Mouse (Mus musculus): ENCODE results near the gene Abca3.

The Abca3 gene

DNA sequence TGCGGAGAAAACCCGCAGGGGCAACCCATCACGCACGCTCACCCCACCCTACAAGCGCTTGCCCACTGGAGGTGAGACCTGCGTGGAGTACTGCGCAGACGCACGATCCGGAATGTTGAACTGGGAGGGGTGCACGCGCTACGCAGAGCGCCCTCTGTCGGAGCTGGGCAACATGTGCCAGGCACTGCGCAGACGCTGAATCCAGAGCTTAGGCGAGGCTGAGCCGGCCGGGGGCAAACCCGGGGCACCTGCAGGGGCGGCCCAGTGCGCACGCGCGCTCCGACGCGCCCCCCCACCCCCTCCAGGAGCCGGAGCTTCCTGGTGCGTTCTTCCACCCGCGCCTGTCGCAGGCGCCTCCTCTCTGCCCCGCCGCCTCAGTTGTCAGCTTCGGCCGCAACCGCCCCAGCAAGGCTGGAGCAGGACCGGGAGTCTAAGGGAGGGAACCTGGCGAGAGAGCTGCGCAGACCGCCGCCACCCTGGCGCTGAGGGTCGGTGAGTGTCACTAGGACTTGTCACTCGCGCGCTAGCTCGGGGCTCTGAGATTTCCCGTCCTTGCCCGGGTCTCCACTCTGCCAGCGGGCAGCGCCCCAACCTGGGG, at the start of gene Abca3:
TSS of gene Abca3 (plus strand) at position 191 of the 598 bp plus-strand sequence.
- DNase-seq, result peak; percentile 98

DNA sequence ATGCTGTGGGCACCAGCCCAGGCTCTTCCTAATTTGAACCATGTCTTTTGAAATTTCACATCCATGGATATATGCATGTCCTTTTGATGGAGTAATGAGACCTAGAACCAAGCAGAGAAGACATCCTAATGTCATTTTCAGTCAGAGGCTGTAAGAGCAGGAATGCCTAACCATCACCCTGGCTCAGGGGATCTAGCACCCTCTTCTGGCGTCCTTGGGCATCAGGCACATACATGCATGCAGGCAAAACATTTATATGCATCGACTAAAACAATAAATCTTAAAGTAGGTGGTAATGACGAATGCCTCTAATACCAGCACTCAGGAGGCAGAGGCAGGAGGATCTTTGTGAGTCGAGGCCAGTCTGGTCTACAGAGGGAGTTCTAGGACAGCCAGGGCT, 44.2 kb upstream of the Abca3 start:
- DNase-seq, result no peak

DNA sequence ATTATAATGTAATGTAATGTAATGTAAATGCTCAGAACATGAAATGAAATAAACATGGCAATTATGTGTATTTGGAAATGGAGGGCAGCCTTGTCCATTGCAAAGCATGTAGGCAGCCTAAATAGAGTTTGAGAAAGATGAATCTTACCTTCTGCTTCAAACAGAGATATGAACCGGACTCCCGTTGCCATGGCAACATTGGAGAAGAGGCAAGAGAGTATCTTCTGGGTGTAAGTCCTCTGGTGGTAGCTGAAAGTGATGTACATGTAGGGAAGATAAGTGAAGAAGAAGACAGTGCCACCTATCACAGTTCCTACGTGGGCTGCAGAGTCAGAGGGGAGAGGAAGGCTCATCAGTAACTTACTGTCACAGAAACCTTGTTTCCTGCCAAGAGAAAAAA, 30.9 kb upstream of the Abca3 start:
- DNase-seq, result peak; percentile 6

DNA sequence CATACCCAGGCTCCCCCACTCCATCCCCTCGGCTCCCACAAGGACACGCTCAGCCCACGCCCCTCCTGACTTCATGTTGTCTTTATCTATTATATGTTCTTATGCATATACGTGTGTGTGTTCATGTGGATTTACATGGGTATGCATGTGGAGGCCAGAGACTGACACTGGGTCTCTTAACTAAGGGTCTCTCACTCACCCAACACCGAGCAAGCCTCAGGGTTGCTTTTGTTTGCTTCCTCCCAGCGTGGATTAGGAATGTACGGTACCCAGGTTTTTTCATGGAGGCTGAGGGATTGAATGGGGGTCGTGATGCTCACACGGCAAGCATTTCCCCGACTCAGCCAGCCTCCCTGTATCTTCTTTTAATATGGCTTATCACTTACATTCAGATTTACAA, 26.7 kb upstream of the Abca3 start:
- DNase-seq, result no peak

DNA sequence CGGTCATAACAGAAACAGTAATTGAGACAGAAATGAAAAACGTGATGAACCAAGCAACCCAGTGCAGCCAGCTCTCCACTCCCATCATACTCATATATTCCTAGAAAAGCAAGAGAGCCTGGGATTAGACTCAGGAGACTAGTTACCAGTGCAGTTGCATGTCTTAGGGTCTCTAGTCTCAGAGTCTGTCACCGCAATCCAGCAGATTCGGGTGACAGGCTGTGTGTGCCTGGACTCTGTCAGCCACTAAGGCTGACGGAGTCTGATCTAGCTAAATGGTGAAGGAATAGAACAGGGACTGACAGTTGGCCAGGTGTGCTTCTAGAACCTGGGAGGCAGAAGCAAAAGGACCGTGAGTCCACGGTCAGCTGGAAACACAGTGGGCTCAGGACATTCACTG, 24.1 kb upstream of the Abca3 start:
- no peak for DNase-seq

DNA sequence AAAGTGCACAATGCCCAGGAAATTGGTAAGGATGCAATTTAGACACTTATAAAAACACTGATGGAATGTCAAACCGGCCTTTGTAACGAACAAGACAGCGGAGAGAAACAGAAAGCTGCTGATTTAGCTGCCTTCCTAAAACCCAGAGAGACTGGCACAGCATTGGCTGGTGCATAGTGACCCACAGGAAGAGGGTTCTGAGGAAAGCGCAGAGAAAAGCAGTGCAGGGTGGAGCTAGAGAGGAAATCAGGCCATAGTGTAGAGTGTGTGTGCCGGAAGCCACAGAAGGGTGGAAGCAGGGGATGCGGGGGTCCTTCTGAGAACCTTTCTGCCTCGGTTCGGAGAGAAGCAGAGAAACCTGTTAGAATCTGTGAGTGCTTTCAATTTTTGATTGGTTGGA, 7.1 kb upstream of the Abca3 start:
- no peak for DNase-seq

DNA sequence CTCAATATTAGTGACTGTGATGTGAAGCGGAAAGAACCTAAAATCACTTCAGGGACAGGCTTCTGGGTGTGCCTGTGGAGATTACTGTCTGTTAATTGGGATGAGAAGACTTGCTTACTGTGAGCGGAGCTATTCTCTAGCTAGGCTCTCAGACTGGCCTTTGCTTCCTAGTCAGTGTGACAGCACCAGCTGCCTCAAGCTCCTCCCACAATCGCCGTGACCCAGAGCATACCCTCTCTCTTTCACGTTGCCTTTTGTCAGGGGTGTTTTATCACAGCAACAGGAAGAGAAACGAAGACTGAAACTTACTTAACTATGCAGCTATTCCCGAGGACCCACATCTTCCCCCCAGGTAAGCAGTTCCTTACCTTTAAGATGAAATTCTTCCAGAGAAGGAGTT, 4.9 kb upstream of the Abca3 start:
- no peak for DNase-seq

DNA sequence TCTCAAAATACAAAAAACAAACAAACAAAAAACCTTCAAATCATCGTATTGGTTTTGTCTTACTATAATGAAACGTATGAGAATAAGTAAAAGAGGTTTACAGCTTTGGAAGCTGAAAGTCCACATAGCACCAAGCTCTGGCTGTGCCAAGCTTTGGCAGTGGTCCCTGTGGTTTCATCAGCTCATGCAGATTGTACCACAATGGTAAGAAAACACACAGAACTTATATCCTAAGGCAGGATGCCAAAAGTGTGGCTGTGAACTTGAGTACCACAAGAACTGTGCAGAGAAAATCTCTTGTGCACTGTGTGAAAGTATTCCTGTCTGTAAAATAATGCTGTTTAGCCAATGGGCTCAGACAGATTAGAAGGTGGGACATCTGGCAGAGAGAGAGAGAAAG, 2.6 kb upstream of the Abca3 start:
- no peak for DNase-seq

DNA sequence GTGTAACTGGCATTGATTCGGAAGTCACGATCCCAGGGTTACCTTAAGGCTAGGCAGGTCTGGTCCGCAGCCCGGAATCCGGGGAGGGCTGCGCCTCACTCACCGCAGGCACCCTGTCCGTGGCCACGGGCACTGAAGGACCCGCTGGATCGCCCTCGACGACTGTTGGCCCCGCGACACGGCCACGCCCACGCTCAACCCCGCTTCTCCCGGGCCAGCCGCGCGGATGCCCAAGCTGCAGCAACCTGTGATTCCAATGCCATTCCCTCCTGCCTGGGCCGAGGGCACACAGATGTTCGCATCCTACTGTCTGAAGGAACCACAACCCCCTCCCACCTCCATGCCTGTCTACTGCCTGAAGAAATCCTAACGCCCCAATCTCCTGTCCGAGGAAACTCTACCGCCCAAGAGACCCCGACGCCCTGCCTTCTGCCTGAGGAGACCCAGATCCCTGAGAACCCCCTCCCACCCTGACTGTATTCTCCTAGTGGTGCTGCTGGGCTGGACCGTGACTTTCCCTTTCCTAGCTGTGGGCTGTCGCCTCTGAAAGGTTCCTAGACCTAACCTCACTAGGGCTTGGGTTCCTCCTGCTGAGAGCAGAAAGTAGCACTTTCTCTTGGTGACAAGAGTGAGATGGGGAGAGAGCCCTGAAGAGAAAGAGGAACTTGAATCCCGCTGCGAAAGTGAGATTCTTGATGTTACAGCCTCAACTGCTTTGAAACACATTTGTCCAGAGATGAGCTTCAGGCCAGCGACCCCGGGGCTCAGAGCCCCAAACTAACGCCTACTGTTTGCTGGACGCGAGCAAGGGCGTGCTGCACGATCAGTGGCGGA, 607 bp upstream of the Abca3 start, which contains the start of gene Abca17:
TSS of gene Abca17 (minus strand) at position 143 of the 834 bp plus-strand sequence.
- no peak for DNase-seq

DNA sequence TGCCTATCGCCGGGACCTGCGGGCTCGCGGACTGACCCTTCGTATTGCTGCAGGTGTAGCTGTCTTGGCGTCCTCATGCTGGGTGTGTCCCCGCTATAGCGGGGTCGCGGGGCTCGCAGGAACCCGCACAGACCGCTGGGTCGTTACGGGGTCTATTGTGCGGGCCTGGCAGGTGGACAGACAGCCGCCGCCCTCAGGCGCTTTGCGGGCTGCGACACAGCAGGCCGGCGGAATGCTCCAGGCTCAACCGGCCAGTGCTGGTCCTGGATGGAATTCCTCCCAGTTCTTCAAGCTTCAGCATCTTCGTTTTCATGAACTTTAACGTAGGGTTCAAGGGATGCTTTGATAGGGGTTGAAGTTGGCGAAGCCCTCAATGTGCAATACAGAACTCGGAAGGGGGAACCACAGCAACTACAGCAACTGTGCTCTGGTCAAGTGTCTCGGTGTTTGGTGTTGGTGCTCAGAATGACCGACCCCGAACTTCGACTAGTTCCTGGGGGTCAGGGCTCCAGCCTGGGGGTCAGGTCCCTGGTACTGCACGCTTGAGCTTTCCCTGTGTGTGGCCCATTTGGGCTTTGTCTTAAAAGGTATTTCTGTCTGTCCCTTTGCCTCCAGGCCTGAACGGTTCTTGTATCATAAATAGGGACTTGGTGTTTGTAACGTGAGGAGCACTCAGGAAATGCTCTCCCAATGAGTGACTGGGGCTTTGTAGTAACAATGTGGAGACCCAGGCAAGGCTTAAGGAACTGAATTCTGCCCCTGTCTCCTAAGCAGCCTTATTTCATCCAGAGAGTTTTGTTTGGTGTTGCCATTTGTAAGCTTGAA, 832 bp downstream of the Abca3 start:
- DNase-seq, result peak; percentile 9

DNA sequence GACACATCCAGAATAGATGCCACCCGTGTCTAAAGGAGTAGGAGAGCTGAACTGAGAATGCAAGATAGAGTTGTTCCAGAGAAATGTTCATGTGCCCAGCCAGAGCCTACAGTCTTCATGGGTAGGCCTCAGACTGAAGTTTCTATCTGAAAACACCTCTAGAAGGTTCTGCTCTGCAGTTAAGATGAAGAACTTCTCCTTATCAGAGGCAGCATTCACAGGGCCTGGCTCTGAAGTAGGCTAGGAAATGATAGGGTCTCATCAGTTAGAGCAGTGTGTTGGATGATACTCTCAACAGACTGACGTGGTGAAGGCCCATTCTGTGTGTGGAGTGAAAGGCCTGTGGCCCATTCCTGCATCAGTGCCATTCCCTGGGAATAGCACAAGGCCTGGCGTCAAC, 2.2 kb downstream of the Abca3 start:
- DNase-seq, result no peak

DNA sequence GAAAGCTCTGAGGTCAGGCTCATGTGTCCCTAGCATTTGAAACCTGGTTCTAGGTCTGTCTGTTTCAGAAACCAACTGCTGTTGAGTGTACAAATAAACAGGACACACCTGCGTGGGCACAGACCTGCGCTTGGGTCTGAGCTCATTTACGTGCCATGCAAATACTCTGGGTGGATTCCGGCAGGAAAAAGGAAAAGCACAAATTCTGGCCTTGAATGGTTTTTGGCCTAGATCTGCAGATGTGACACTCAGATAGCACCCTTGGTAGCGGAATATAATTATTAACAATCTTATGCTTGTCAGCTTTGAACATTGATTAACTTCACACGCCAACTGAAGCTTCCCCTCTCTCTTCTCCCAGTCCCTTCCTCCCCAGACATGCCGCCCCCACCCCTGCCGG, 3.5 kb downstream of the Abca3 start:
- no peak for DNase-seq

DNA sequence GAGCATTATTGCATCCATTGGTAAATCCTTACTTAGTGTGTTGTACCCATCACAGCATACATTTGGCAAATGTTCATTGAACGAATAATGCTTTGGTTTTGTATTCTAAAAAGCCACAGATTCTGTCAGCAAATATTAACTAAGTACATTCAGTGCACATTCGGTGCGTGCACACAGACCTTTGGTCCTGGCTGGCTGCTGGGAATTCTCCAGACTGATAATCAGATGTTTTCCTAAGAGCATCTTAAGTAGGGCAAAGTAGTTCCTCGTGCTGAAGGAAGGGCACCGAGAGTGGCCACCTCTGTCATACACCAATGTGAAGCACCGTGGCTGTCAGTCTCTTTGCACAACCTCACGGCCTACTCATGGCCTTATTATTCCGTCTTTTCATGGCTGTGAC, 7.3 kb downstream of the Abca3 start:
- DNase-seq, result no peak

DNA sequence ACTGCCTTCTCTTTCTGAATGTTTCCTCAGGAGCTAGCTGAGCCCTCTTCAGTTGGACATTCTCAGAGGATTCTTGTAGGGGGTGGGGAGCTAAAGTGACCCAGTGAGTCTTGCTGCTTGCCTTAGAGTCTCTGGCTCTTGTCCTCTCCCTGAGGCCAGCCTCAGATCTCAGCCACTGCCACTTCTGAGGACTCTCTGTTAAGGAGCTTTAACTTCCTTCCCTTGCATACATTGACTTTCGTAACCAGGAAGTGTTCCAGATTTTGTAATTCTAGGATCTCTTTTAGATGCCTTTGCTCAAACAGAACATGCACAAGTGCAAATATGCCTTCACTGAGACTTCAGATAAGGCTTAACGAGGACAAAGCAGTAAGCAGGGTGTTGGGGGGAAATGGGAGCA, 8.2 kb downstream of the Abca3 start:
- no peak for DNase-seq

DNA sequence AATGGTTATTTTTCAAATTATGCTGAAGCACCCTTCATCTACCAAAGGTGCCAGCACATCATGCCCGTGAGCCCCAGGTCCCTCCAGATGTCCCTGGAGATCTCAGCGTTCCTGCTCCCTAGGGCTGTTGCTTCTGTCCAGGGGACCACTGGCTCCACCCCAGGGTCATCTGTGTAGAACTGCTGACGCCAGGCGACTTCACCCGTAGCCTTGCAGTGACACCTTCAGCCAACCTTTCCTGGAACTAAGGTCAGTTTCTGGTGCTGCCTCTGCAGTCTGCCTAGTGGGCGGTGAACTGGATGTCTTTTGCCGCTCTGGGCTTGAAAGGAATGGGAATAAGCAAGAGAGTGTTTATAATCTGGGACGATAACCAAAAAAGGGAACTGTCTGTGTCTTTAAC, 9.1 kb downstream of the Abca3 start:
- DNase-seq, result no peak

DNA sequence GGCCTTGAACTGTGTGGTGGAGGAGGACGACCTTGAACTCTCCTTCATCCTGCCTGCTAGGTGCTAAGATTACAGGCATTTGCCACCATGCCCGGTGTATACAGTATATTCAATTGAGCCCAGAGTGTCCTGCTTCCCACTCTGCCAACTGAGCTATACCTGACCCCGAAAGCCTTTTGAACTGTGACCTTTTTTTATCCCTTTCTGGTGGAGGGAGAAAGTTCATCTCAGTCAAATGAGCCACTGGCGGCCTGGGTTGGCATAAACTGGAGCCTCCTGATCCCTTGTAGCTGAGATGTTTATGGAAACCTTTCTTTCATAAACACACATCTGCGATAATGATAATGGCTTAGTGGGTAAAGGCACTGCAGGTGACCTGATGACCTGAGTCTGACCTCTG, 9.5 kb downstream of the Abca3 start:
- no peak for DNase-seq

DNA sequence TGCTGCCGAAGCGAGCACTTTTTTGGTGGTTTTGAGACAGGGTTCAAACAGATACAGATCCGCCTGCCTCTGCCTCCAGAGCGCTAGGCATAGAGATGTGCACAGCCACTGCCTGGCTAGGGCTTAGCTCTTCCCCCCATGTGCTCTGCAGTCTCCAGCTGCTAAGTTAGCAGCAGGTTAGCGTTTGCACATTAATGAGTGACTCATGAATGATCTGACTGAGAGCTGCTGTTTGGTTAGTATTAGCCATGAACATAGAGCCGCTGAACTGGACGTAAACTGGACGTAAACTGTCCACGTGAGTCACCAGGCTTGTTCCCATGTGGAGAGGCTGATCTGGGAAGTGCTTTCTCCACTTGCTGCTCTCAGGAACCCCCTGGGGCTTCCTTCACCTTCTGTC, 10.8 kb downstream of the Abca3 start:
- DNase-seq, result no peak

DNA sequence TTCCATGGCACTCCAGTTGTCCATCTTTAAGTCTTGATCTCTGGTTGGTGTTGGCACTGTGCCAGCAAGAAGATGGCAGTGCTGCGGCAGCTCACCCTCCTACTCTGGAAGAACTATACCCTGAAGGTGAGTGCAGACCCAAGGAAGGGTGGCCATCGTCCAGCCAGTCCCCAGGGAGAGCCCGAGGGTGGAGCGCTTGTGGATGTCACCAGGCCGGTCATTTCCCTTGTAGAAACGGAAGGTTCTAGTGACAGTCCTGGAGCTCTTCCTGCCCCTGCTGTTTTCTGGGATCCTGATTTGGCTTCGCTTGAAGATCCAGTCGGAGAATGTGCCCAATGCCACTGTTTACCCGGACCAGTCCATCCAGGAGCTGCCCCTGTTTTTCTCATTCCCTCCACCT, 12.7 kb downstream of the Abca3 start:
- DNase-seq, result no peak

DNA sequence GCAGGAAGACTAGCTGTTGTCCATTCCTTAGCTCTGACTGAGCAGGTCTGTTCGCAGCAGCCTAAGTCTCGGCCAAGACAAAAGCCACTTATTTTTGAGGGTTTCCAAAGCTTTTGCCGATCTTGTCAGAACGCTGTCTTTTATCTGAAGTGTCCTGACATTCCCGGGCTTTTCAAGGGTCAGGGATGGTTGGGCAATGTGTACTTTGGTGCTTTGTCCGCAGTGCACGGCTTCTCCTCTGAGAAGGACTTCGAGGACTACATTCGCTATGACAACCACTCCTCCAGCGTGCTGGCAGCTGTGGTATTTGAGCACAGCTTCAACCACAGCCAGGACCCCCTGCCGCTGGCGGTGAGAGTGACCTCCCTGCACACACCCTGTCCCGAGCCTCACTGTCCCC, 14.1 kb downstream of the Abca3 start:
- no peak for DNase-seq

DNA sequence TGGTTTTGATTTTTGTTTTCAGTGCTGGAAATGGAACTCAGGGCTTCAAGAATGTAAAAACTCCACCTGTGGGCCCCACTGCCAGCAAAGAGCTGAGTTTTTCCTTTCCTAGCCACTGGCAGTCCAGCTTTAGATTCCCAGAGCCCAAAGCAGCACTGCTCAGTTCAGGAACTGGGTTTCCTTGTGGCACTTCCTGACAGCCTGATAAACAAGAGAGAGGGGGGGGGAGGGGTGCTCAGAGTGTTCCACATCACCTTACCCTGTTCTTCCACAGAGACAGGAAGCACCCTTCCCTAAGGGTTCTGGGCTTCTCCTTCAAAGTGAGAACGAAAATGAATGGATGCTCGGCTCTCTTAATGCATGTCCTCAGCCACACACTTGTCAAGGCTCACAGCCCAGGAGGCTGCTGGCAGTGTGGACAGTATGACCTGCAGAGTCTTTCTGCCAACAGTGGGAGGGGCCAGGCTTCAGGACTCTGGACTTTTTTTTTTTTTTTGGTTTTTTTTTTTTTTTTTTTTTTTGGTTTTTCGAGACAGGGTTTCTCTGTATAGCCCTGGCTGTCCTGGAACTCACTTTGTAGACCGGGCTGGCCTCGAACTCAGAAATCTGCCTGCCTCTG, 23.5 kb downstream of the Abca3 start:
- no peak for DNase-seq

DNA sequence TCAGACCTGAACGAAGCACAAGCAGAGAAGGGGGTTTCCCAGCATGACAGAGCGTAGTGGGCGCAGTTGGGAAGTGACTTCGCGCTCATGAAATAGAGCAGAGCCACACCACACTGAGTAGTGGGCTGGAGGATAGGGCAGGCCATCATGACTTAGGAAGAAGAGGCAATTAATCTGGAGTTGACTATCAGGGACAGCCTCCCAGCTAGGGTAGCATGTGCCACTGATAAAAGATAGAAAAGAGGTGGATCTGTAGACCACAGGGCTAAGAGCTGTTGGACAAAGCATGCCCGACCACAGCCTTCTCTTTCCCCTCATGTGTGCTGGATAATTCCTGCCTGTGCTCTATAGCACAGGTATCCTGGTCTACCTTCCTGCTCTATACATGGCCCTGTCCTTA, 24.1 kb downstream of the Abca3 start:
- DNase-seq, result no peak

DNA sequence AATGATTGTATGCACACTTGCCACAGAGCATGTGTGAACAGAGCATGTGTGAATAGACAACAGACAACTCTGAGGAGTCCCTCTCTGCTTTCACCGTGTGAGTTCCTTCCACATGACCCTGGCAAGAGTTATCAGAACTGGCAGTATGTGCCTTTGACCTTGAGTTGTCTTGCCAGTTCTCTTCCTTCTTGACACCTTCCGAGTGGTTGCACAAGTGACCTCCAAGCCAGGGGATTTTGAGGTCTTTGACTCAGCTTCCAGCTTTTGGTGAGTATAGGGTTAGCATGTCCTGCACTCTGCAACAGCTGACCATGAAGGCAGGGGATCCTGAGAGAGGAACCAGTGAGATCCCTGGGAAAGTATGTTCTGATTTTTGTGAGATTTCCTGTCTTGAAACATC, 26.7 kb downstream of the Abca3 start:
- no peak for DNase-seq

DNA sequence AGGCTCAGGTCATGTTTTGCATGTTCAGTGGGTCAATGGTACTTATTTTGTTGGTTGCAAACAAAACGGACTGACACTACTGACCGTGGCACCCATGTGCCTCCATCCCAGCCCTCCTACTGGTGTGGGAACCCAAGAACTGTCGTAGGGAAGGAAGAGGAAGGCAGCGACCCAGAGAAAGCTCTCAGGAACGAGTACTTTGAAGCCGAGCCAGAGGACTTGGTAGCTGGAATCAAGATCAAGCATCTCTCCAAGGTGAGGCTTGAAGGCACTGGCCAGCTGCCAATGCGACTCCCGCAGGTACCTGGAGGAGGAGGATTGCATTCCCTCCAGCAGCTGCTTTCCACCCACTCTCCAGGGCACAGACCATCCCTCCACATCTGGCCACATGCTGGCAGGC, 32.0 kb downstream of the Abca3 start:
- no peak for DNase-seq
